Mouse (Mus musculus): ENCODE data around the gene Zc3hav1.

Zc3hav1 gene

GRCm38 (mm10) chr6:38351930-38352329 is 2.5 kb downstream of the Zc3hav1 start:
- DNase-seq: peak; percentile 26

- no peak for DNase-seq
Observed at GRCm38 (mm10) chr6:38349806-38350205, 4.6 kb downstream of the Zc3hav1 start.

DNA sequence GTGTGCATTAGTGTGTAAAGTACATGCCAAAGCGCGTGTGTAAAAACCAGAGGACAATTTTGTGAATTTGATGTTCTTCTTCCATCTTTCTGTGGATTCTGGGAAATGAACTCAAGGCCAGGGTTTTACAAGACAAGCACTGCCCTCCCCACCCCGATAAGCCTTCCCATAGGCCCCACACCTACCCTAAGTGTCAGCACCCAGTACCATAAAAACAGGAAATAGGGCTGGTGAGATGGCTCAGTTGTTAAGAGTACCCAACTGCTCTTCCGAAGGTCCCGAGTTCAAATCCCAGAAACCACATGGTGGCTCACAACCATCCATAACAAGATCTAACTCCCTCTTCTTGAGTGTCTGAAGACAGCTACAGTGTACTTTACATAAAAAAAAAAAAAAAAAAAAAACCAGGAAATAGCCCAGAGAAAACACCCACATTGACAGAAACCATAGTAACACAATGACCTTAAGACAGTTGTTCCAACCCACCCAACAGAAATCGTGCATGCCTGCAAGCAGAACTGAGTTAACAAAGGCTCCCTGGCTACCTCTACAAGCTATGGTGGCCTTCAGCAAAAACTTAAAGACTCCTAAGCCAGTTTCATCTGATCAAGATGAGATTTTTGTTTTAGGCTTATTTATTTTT is 5.5 kb downstream of the Zc3hav1 start:
- DNase-seq: no peak

DNA sequence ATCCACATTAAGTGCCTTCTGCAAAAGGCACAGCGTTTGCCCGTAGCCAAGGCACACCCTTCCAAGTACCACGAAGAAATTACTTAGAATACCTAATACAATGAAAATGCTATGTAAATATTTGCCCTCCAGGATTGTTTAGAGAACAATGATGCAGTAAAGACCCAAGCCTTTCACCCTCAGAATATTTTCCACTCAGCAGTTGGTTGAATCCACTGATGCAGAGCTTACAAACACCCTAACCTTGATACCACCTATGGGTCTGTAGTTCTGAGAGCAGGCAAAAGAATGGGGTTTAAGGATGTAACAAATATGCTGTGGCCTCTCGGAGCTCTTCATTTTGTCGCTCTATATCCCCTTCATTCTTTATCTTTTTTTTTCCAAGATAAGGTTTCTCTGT is 6.5 kb downstream of the Zc3hav1 start:
- no peak for DNase-seq

DNA sequence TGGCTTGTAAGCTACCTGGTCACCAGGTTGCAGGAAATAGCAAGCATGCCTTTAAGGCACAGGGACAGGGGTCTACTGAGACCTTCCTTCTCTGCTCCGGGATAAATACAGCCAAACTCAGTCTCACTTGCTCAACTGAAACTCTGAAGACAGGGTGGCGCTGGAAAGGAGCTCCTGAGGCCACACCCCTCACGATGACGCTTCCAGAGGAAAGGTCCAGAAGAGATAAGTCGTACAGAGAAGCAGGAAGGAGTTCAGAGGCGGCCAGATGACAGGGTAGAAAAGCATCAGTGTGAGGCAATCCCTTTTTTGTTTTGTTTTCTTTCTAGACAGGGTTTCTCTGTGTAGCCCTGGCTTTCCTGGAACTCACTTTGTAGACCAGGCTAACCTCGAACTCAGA is 8.6 kb downstream of the Zc3hav1 start:
- peak; percentile 89 for DNase-seq

DNA sequence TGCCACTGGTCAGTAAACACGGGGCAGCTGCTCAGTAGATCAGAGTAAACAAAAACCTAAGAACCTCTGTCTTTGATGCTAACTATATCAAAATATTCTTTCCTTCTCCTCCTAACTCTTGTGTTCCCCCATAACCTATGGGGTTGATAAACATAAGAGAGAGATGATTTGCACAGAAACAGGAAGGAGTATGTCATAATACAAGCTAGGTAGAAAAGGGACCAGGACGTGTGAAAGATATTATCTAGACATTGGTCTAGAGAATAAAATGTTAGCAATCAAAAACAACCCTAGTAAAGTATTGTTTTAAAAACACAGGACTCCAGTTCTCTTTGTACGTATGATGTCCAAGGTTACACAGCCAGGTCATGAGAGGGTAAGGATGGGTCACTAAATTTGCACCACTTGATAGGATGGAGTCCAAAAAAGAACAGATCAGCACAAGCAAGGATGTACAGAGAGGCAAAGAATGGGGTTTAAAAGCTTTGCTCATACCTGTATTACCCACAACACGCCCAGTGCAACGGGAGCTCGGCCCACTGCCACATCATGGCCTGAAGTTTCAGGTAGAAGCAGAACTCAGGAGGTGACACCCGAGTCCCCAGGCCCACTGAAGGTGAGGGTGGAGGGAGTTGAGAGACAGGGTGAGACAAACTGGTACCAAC is 10.3 kb downstream of the Zc3hav1 start:
- DNase-seq: no peak

DNA sequence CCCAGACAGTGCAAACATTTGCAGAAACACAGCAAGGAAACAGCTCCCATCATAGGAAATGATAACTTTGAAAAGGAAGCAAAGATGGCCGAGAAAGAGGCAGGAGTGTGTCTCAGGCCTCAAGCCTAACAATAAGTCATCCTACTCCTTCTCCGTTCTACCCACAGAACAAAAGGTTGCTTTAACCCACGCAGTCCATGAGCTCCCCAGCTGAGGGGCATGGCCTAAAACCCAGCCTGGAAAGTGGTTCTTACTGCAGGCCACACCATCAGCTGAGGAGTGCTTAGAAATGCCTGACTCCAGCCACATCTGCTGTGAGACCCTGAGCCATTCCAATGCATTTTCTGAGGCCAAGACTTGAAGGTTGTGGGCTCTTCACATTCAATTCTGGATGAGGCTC is 10.8 kb downstream of the Zc3hav1 start:
- no peak for DNase-seq

- DNase-seq: no peak
Observed at GRCm38 (mm10) chr6:38342666-38342992, 11.8 kb downstream of the Zc3hav1 start.

- no peak for DNase-seq
Observed at GRCm38 (mm10) chr6:38341751-38342665, 12.4 kb downstream of the Zc3hav1 start.

DNA sequence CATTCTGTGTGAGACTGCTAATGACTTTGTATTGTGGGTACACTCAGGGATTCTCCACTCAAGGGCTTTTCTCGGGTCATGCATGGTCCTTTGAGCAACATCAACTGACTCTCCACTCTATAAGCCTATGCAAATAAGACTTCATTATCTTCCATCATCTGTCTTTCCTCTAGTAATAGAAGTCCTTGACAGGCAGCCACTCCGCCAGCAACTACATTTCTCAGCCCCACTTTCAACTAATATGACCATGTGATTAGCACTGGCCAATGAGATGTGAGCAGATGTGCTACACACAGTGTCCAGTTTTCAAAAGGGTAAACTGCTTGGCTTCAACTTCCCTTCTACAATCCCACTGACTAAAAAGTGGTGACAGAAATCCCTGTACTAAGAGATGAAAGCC is 15.3 kb downstream of the Zc3hav1 start:
- no peak for DNase-seq

- DNase-seq: peak; percentile 58
Observed at GRCm38 (mm10) chr6:38337951-38338350, 16.5 kb downstream of the Zc3hav1 start.

DNA sequence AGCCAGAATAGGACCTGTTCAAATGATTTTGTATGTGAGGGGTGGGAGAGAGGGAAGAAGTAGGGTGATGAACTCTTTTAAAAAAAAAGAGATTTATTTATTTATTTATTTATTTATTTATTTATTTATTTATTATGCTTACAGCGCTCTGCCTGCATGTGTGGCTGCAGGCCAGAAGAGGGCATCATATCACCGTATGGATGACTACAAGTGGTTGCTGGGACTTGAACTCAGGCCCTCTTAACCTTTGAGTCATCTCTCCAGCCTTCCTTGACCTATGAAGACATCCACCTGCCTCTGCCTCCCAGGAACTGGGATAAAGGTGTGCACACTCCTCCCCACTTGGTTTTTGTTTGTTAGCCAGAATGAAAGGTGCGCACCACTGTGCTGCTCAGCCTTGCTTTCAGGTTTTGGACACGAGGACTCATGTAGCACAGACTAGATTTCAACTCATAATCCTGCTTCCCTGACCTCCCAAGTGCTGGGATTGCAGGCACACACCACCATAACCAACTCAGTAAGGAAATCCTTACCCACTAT is 17.2 kb downstream of the Zc3hav1 start:
- DNase-seq: peak; percentile 30

DNA sequence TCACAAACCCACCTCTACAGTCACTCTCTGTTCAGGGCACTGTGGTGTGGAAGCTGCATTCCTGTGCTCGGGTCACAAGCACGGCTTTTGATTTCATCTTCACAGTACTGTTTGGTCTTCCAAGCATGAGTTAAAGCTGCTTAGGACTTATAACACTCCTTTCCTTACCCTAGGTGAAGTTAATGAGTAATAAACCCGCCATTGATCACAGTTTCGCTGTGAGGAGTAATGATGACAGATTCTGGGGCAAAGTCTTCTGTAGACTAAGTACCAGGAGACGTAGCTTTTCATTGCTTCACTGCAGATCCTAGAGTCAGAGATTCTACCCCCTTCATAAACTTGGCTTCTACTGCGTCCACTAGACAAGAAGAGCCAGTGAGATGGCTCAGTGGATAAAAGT is 19.1 kb downstream of the Zc3hav1 start:
- no peak for DNase-seq

- DNase-seq: peak; percentile 51
Observed at GRCm38 (mm10) chr6:38326596-38326995, 27.8 kb downstream of the Zc3hav1 start.

DNA sequence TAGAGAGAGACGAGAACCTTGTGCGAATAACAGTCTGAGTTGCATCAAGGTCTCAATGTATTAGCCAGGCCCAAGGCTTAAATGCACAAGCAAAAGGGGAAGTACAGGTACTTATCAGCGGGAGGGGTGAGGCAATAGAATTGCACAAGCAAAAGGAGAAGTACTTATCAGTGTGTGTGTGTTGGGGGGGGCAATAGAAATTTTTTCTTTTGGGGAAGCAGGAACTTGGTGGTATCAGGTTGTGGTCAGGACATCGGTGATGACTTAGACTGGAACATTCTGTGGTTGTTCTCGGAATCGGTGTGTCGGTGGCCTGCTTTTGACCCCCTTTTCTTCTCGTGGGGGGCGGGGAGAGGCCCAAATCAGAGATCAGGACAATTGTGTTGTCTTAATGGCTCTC is 33.8 kb downstream of the Zc3hav1 start:
- DNase-seq: no peak

DNA sequence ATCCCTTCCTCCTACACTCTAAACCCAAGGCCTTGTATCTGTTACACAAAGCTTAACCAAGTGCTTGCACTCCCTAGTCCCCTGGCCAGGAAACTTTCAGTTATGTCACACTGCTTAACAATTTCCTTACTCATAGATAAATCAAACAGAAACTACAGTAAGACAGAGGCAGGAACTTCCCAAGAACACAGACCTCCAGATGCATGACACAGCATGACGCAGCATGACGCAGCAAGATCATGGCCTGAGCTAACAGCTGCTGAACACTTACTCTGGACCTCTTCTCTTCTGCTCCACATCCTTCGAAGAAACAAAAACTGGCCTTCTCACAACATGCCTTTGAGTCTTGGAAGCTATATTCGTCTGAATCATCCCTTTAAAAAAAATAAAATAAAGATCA is 38.4 kb downstream of the Zc3hav1 start:
- no peak for DNase-seq

- no peak for DNase-seq
Observed at GRCm38 (mm10) chr6:38309741-38310140, 44.7 kb downstream of the Zc3hav1 start.

DNA sequence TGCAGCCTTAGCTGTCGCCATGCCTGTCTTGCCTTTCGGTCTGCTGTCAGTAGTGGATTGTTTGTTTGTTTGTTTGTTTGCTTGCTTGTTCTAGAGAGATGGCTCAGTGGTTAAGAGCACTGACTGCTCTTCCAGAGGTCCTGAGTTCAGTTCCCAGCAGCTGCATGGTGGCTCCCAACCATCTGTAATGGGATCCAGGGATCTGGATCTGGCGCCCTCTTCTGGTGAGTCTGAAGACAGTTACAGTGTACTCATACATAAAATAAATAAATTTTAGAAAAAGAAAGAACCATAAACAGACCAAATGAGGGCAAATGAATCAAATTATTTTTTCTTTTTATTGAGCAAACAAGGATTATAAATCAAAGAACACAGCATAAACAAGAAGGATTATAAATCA is 49.4 kb downstream of the Zc3hav1 start:
- no peak for DNase-seq

DNA sequence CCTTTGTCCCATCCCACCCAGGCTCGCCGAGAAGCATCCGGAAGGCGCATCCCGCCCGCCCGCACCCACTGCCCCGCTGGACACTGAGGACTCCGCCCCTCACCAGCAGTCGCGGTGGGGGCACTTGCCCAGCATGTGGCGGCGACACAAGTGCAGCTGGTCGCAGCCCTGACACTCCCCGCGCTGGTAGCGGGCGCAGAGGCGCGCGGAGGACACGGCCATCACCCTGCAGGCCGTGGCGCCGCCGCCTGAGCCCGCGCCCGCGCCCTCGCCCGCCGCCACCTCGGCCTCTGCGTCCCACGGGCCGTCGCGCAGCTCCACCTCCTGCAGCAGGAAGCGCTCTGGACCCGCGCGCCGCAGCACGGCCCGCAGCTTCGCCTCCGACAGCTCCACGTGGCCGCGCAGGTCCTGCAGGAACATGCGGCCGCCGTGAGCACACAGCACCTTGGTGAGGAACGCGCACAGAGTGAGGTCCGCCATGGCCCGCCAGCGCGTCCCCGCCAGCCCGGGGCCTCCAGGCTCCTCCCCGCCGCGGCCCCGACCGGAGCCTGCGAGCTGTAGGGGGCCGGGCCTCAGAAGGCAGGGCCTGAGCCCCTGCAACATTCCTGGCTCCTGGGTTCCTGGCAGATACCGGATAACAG is 55.5 kb downstream of the Zc3hav1 start, which contains the start of gene Zc3hav1l:
TSS of gene Zc3hav1l (minus strand) at position 499 of the 641 bp plus-strand sequence.
- peak; percentile 50 for DNase-seq

GRCm38 (mm10) chr6:38298246-38298635 is 56.2 kb downstream of the Zc3hav1 start:
- no peak for DNase-seq

- DNase-seq: no peak
Observed at GRCm38 (mm10) chr6:38297580-38298245, 56.7 kb downstream of the Zc3hav1 start.

DNA sequence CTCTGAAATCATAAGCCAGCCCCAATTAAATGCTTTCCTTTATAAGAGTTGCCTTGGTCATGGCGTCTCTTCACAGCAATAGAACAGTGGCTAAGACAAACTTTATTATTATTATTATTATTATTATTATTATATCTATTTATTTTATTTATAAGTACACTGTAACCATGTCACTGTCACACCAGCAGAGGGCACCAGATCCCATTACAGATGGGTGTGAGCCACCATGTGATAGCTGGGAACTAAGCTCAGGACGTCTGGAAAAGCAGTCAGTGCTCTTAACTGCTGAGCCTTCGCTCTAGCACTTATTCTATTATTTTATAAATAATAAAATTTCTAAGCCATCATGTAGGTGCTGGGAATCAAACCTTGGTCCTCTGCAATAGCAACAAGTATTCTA is 60.7 kb downstream of the Zc3hav1 start:
- no peak for DNase-seq
